Mouse (Mus musculus) c-Kit-positive CD71-negative TER-119-negative erythroid progenitor cells, embryonic 14.5 days (primary cell): ENCODE measurements at regions not wholly inside any gene's neighbourhood (a gene's known extent, or its start where the extent isn't known, plus 50 kb on each side); places are given as distances from the start of the nearest gene placed in this dataset.
"Not testable (repeated sequence)": the region's sequence is repeated elsewhere in the genome, so short reads cannot be mapped to it uniquely, and the experiment has no call there.

Experiments
- DNase-seq: peaks from one replicate; pipeline ENCODE4 v3.0.0-alpha.2; 2013; ENCODE audit warnings: low read depth

DNA sequence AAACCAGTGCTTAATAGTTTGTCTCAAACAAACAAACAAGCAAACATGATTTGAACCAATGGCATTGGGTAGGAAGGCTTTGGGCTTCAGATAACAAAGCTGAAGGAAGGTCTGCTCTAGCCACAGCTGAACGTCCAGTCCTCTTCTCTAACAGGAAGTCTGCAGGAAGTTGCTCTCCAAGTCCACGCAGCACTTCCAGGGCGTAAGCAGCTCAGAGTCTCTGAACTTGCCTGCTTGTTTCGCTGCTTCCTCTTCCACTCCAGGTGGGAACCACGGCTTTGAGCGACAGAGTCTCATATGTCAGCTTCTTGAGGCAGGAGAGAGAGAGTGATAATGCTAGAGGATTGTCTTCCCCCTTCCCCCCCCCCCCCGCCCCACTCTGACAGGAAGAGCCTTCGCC lies 123.6 kb downstream of the Tnfrsf21 start:
- DNase-seq, result no peak

DNA sequence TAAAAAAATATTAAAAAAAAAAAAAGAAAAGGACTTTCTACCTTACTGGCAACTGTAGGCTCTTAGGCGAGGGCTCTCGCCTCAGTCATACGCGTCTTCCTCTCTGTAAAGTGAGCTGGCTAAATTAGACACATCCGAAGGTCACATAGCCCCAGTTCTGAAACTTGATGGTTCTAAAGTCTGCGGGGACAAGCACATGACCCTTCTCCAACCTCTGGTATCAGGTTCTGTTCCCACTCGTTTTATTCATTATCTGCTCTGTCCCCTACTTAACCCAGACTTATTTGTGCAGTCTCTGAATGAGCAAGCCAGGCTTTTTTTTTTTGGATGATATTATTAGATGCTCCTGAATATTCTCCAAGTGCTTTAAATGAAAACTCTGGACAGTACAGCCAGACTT lies 125.4 kb downstream of the Tnfrsf21 start:
- no peak for DNase-seq

DNA sequence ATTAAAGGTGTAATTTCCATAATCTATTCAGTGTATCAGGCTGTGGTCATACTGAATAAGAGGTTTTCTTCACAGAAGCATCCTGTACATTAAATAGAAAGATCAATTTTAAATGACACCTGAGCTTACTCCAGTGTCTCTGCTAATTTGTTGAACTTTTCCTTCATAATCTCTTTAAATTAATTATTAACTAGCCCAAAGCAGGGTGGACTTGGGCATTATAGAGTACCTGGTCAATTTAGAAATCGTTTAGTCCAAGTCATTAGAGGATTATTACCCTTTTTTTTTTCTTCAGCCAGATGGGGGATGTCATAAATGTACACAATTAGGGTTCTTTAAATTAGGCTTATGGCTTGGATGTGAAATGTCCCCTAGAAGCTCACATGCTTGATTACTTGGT lies 124.4 kb upstream of the Adgrf1 start:
- DNase-seq, result no peak

- no peak for DNase-seq
Measured at GRCm38 (mm10) chr17:43147935-43148334, 122.2 kb upstream of the Adgrf1 start.

GRCm38 (mm10) chr17:43152620-43153019 lies 117.5 kb upstream of the Adgrf1 start:
- DNase-seq, result no peak

GRCm38 (mm10) chr17:43155271-43155670 lies 114.9 kb upstream of the Adgrf1 start:
- not testable (repeated sequence) for DNase-seq

DNA sequence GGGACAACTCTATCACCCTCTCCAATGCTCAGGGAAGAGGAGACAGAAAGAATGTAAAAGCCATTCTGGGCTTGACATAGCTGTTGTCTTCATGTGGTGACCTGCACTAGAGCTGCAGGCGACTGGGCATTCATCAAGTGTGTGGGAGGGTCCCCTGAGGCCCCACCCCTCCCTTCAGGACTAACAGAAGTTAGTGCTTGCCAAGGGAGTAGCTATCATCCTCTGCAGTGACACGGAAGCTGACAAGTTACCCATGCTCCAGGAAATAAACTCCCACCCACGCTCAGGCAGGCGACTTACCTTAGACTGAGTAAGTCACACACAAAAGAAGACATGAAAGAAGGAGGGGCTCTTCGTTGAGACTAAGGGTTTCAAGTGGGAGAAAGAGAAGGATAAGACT lies 114.0 kb upstream of the Adgrf1 start:
- no peak for DNase-seq

GRCm38 (mm10) chr17:43157781-43158501 lies 112.2 kb upstream of the Adgrf1 start:
- no peak for DNase-seq

- DNase-seq, result no peak
Measured at GRCm38 (mm10) chr17:43158741-43159140, 111.4 kb upstream of the Adgrf1 start.

DNA sequence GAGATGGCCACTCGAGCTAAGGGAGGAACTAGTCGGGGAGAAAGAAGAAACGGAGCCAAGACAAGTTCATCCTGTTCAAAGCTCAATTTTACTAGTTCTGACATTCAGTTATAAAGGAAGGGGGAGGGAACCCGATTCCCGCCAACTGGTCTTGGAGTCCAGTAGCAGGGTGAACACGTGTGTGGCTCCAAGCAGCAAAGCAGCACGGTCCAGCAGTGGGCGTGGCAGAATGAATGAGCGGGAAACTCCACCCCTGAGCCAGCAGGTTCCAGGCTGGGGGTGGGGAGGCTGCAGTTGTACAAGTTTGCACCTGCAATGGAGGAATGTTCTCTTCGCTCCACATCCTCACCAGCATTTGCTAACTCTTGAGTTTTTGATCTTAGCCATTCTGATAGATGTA lies 108.8 kb upstream of the Adgrf1 start:
- DNase-seq, result not testable (repeated sequence)

DNA sequence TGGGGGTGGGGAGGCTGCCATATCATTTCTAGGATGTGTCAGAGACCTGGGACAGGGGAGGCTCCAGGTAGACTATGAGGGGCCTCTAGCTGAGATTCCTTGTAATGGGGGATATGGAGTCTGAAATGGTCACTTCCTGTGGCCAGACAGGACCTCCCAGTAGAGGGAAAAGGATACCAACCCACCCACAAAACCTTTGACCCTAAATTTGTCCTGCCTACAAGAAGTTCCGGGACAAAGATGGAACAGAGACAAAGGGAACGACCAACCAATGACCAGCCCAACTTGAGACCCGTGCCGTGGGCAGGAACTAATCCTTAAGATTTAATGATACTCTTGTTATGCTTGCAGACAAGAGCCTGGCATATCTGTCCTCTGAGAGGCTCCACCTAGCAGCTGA lies 107.0 kb upstream of the Adgrf1 start:
- no peak for DNase-seq

DNA sequence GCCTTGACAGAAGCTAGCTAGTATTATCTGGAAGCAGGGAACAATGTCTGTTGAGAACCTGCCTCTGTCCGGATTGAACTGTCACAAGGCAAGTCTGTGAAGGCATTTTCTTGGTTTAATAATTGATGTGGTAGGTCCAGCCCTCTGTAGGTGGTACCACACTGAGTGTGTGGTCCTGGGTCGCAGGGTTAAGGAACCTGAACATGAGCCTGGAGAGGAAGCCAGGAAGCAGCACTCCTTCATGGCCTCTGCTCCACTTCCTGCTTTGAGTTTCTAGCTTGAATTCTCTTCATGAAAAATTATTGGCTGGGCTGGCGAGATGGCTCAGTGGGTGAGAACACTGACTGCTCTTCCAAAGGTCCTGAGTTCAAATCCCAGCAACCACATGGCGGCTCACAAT lies 104.0 kb upstream of the Adgrf1 start:
- DNase-seq, result no peak

DNA sequence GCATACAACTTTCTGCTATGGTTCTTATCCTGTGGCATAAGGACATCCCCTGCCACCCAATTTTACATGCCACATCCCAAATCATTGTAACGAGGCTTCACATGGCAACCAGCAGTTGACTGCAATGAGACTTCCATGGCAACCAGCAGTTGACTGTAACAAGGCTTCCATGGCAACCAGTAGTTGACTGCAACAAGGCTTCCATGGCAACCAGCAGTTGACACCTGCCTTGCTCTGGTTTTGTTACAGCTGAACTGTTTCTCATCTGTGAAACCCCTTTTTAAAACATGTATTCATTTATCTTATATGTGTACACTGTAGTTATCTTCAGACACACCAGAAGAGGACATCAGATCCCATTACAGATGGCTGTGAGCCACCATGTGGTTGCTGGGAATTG lies 100.7 kb upstream of the Adgrf1 start:
- DNase-seq, result no peak

- DNase-seq, result no peak
Measured at GRCm38 (mm10) chr17:43172657-43173165, 97.4 kb upstream of the Adgrf1 start.

- no peak for DNase-seq
Measured at GRCm38 (mm10) chr17:43174860-43175259, 95.3 kb upstream of the Adgrf1 start.

GRCm38 (mm10) chr17:43177244-43177643 lies 92.9 kb upstream of the Adgrf1 start:
- no peak for DNase-seq

GRCm38 (mm10) chr17:43190016-43190415 lies 80.1 kb upstream of the Adgrf1 start:
- DNase-seq, result no peak

DNA sequence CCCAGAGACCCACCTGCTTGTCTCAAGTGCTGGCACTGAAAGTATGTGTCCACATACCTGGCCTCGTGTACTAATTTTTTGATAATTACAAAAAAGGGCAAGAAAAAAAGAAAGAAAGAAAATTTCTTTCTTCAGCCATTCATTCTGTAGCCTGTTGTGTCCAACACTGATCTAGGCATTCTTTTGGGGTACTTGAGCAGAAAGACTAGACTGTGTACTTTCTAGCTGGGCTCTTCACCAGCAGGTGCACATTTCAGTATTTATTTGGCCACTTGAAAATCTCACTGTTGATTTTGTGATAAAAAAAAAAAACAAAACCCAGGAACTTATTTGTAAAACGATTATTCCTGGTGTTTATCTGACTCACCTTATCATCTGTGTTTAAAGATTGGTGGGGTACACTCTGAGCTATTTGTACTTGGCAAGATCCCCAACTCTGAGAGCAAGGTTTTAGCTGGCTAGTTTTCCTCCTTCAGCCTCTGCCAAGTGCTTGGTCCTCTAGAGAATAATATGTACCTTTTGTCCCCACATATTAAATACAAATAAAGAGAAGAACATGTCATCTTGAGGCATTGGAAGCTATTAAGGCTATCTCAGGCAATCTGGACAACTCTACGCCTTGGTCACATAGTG lies 79.2 kb upstream of the Adgrf1 start:
- no peak for DNase-seq

DNA sequence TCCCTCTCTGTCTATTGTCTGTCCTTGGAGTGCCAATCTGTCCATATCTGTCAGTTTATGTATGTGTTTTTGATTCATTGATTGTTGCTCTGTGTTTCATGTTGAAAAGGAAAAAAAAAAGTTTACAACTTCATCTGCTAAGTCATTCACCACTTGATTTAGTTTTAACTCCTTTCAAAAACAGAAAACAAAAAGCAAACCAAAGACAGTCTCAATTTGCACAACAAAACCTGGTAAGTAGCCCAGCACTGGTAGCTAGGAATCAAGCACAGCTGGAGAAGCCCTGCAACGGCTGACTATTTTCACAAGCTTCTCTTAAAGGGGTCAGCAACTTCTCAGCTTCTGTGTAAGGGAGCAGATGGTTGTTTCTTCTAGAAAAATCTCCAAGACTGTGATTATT lies 72.9 kb upstream of the Adgrf1 start:
- no peak for DNase-seq

GRCm38 (mm10) chr17:43200832-43201231 lies 69.3 kb upstream of the Adgrf1 start:
- peak; percentile 24 for DNase-seq

DNA sequence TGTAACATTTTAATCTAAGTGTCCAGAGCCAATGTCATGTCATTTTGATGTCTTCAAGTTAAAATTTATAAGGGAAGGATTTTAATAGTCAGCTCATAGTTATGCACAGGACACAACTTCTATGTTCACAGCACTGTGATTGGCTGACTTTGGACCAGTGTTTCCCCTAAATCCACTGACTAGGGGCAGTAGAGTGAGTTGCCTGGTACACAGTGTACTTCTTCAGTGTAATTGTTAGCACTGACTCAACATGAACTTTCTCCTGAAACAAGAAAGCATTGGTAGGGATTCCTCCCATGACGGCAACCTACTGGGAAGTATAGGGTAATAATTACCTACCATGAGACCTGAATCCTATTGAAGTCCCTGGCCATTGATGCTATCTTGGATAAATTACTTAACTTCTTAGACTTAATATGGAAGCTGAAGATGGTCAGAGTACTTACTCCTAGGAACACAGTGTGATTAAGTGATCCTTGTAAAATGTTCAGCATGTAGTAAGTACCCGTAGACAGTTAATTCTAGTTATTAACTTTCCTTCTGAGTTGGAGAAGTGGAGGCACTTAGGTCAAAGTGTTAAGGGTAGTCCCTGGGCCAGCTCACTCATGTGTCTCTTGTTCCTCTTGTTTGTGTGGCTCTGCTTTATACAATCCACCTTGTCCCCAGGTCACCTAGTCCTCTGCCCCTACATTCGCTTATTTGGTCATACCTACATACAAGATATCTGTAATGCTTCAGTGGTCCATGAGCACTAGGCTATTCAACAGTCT lies 63.2 kb upstream of the Adgrf1 start:
- DNase-seq, result no peak

- no peak for DNase-seq
Measured at GRCm38 (mm10) chr17:43209727-43210126, 60.4 kb upstream of the Adgrf1 start.

GRCm38 (mm10) chr17:43214038-43214437 lies 56.1 kb upstream of the Adgrf1 start:
- DNase-seq, result no peak
